ENCODE assay signal across 16 mouse cellular contexts in the genomic region with DNA sequence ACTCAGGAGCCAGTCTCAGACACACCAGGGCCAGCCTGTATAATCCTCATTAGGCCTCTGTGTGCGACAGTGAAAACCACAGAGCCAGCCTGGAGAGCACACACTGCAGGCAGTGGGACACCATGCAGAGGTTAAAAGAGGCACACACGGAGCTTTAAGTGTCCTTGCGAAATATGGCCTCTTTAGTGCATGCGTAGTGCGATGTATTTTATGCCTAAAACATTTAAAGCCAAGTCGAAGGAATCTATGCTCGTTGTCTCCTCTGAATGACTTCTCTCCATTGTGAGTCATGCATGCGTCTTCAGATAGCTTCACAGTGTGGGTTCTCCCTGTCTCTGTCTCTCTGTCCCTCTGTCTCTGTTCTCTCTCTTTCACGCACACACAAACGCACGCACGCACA.
A peak's percentile ranks its signal among the peaks of the same experiment; 100 is the strongest.
DNase-seq lines count a peak whose midpoint lies in the region; ATAC-seq and TF ChIP-seq lines count a peak whose summit lies in the region.
"Had no signal": no experiment of that assay in that cellular context is flagged by ENCODE, and none has a peak within 500 bp of the region (broad histone marks: within the 10 kb centered on the region; RNA-seq: fewer than 3 reads in every experiment).

No protein-coding gene starts in this region.

- no peak overlapping the region for H3K4me3 ChIP-seq in gastrocnemius, adult 2 months
- no peak overlapping the region for H3K4me3 ChIP-seq in heart, postnatal 0 days (ENCODE audit: low read depth, low read length)
- H3K4me3 ChIP-seq in embryonic facial prominence, embryonic 10.5 days = no peak overlapping the region; the same call in 1 of the 2 replicates
- no peak overlapping the region for H3K4me3 ChIP-seq in limb, embryonic 15.5 days
- no peak overlapping the region for H3K4me3 ChIP-seq in forebrain, embryonic 13.5 days
- no peak overlapping the region for H3K4me3 ChIP-seq in liver, embryonic 12.5 days
- H3K4me3 ChIP-seq: liver, embryonic 13.5 days; neural tube, embryonic 12.5 days had no signal

- no peaks in the 10 kb centered on the region for H3K27me3 ChIP-seq in heart, postnatal 0 days (ENCODE audit: control insufficient read depth, insufficient read depth, low read length)
- peaks cover 10% of the 10 kb centered on the region; the same call in 1 of the 2 replicates for H3K27me3 ChIP-seq in embryonic facial prominence, embryonic 10.5 days (replicated peaks; ENCODE audit: low read depth, poor library complexity, severe bottlenecking)
- H3K27me3 ChIP-seq in limb, embryonic 15.5 days = no peaks in the 10 kb centered on the region
- peaks cover 53% of the 10 kb centered on the region for H3K27me3 ChIP-seq in forebrain, embryonic 13.5 days
- no peaks in the 10 kb centered on the region for H3K27me3 ChIP-seq in liver, embryonic 12.5 days (replicated peaks)
- H3K27me3 ChIP-seq: liver, embryonic 13.5 days had no signal

- DNase-seq in gastrocnemius, adult 2 months = no peak
- no peak for DNase-seq in gastrocnemius, postnatal 25 days
- no peak for DNase-seq in heart, postnatal 0 days (ENCODE audit: low spot score)
- DNase-seq in heart, adult 18-20 months = no peak
- no peak for DNase-seq in embryonic facial prominence, embryonic 10.5 days (ENCODE audit: low spot score)
- DNase-seq: adrenal gland, adult 2 months; cerebellum, adult 18-20 months; liver, embryonic 13.5 days; spleen, adult 18-20 months had no signal

- TF ChIP-seq CTCF in gastrocnemius, adult 2 months (IDR thresholded peaks at IDR 0.05) = no peak
- TF ChIP-seq CTCF in heart, postnatal 0 days (IDR thresholded peaks at IDR 0.05; ENCODE audit: low read depth) = no peak

- intact Hi-C loops in gastrocnemius, adult 2 months (cut with DNase I) = no loop called here

- 51% methylated on average over 12 of the region's 12 CpGs for WGBS in heart, postnatal 0 days
- WGBS in embryonic facial prominence, embryonic 10.5 days = 91% methylated on average over 12 of the region's 12 CpGs
- WGBS in limb, embryonic 15.5 days = 73% methylated on average over 12 of the region's 12 CpGs
- 86% methylated on average over 12 of the region's 12 CpGs for WGBS in forebrain, embryonic 13.5 days
- 74% methylated on average over 12 of the region's 12 CpGs for WGBS in liver, embryonic 12.5 days (ENCODE audit: insufficient replicate concordance)

- no peak overlapping the region for H3K4me2 ChIP-seq in heart, postnatal 0 days (ENCODE audit: low read depth, low read length)
- no peak overlapping the region for H3K4me2 ChIP-seq in limb, embryonic 15.5 days
- H3K4me2 ChIP-seq in forebrain, embryonic 13.5 days = no peak overlapping the region
- no peak overlapping the region for H3K4me2 ChIP-seq in liver, embryonic 12.5 days
- H3K4me2 ChIP-seq: hindbrain, embryonic 14.5 days; liver, embryonic 13.5 days; neural tube, embryonic 12.5 days had no signal

- no peak for ATAC-seq in heart, postnatal 0 days (ENCODE audit: insufficient read depth, low read depth)
- no peak for ATAC-seq in limb, embryonic 15.5 days (ENCODE audit: insufficient number of reproducible peaks, low FRiP score, low TSS enrichment, low read depth)
- no peak for ATAC-seq in forebrain, embryonic 13.5 days
- no peak for ATAC-seq in liver, embryonic 12.5 days
- ATAC-seq: forebrain, embryonic 14.5 days; intestine, embryonic 16.5 days had no signal

- TF ChIP-seq EP300 in heart, postnatal 0 days (IDR thresholded peaks at IDR 0.05; ENCODE audit: low read depth) = no peak

- no peaks in the 10 kb centered on the region for H3K9me3 ChIP-seq in heart, postnatal 0 days (replicated peaks; ENCODE audit: control insufficient read depth, low read length)
- H3K9me3 ChIP-seq in embryonic facial prominence, embryonic 10.5 days = no peaks in the 10 kb centered on the region
- no peaks in the 10 kb centered on the region for H3K9me3 ChIP-seq in limb, embryonic 15.5 days
- no peaks in the 10 kb centered on the region for H3K9me3 ChIP-seq in forebrain, embryonic 13.5 days (replicated peaks)
- no peaks in the 10 kb centered on the region for H3K9me3 ChIP-seq in liver, embryonic 12.5 days (replicated peaks)
- H3K9me3 ChIP-seq: liver, embryonic 13.5 days; neural tube, embryonic 12.5 days had no signal

- H3K9ac ChIP-seq in heart, postnatal 0 days (replicated peaks; ENCODE audit: low read depth, low read length) = no peak overlapping the region
- H3K9ac ChIP-seq in limb, embryonic 15.5 days = no peak overlapping the region
- no peak overlapping the region for H3K9ac ChIP-seq in forebrain, embryonic 13.5 days
- no peak overlapping the region for H3K9ac ChIP-seq in liver, embryonic 12.5 days
- H3K9ac ChIP-seq: hindbrain, embryonic 14.5 days; liver, embryonic 13.5 days; neural tube, embryonic 12.5 days had no signal

- no peaks in the 10 kb centered on the region for H3K36me3 ChIP-seq in heart, postnatal 0 days (replicated peaks; ENCODE audit: control insufficient read depth, insufficient read depth, low read length)
- no peaks in the 10 kb centered on the region for H3K36me3 ChIP-seq in embryonic facial prominence, embryonic 10.5 days (replicated peaks)
- H3K36me3 ChIP-seq in limb, embryonic 15.5 days = no peaks in the 10 kb centered on the region
- H3K36me3 ChIP-seq in forebrain, embryonic 13.5 days (ENCODE audit: poor library complexity, severe bottlenecking) = no peaks in the 10 kb centered on the region
- no peaks in the 10 kb centered on the region for H3K36me3 ChIP-seq in liver, embryonic 12.5 days
- H3K36me3 ChIP-seq: liver, embryonic 13.5 days; neural tube, embryonic 12.5 days had no signal

- H3K27ac ChIP-seq in gastrocnemius, adult 2 months = peak overlapping the region; percentile 8; the same call in 1 of the 2 replicates
- peak overlapping the region; percentile 54 for H3K27ac ChIP-seq in heart, postnatal 0 days (ENCODE audit: low read depth)
- H3K27ac ChIP-seq in embryonic facial prominence, embryonic 10.5 days (replicated peaks) = peak overlapping the region; percentile 67
- peak overlapping the region; percentile 59 for H3K27ac ChIP-seq in limb, embryonic 15.5 days
- H3K27ac ChIP-seq in forebrain, embryonic 13.5 days = no peak overlapping the region
- H3K27ac ChIP-seq in liver, embryonic 12.5 days = no peak overlapping the region
- H3K27ac ChIP-seq: hindbrain, embryonic 14.5 days; liver, embryonic 13.5 days; neural tube, embryonic 12.5 days had no signal

- peaks cover 40% of the 10 kb centered on the region for H3K4me1 ChIP-seq in heart, postnatal 0 days (ENCODE audit: control insufficient read depth, insufficient read depth)
- peaks cover 74% of the 10 kb centered on the region for H3K4me1 ChIP-seq in embryonic facial prominence, embryonic 10.5 days
- peaks cover 71% of the 10 kb centered on the region for H3K4me1 ChIP-seq in limb, embryonic 15.5 days
- H3K4me1 ChIP-seq in forebrain, embryonic 13.5 days = peaks cover 38% of the 10 kb centered on the region
- H3K4me1 ChIP-seq in liver, embryonic 12.5 days = no peaks in the 10 kb centered on the region
- H3K4me1 ChIP-seq: liver, embryonic 13.5 days had no signal

Comparison
In these comparisons a context has a peak if more than half of its experiments do, and no peak if none do; other contexts are left out.
1. H3K27ac ChIP-seq: peak in gastrocnemius, adult 2 months (single experiment), heart, postnatal 0 days (single experiment), embryonic facial prominence, embryonic 10.5 days (single experiment) and limb, embryonic 15.5 days (single experiment); none in forebrain, embryonic 13.5 days (single experiment) and liver, embryonic 12.5 days (single experiment).